Mouse (Mus musculus): ENCODE data around the gene Wapl.

- no peak for TF ChIP-seq CTCF (IDR thresholded peaks at IDR 0.05; ENCODE audit: insufficient read depth, low read depth, low read length)
- no peak for TF ChIP-seq POLR2A (IDR thresholded peaks at IDR 0.05; ENCODE audit: insufficient read depth, low read depth, low read length)
Measured at GRCm38 (mm10) chr14:34675347-34675865, 1.7 kb downstream of the Wapl start.

Measured in olfactory bulb, adult 2 months (tissue).